Mouse (Mus musculus) liver, embryonic 11.5 days (tissue): ENCODE data around the gene Grk4. TPM values are rescaled to one million over a fixed set of nuclear protein-coding genes. Genes with fewer than 3 reads are reported as not detected.

ENCODE experiments used
- ATAC-seq: fragments of 200-750 bp; cut with Nextera tagmentation; replicated peaks from 2 replicates; pipeline ENCODE4 v1.8.0; 2017; ENCODE audit warnings: moderate number of reproducible peaks, mild to moderate bottlenecking, moderate TSS enrichment, moderate library complexity; ENCODE audit not compliant: low FRiP score
- DNase-seq: peaks from one replicate; pipeline ENCODE4 v3.0.0-alpha.2; 2017; ENCODE audit warnings: low spot score
- H3K27ac ChIP-seq: fragments of 300-500 bp; sonication (generic); 2 replicates; pipeline ENCODE4 v1.5.1; 2014; ENCODE audit warnings: mild to moderate bottlenecking, low read depth, low read length, control low read depth
- H3K27me3 ChIP-seq: fragments of 300-500 bp; sonication (generic); replicated peaks from 2 replicates; pipeline ENCODE4 v1.6.1; 2014; ENCODE audit warnings: low read length, mixed read lengths; ENCODE audit not compliant: control insufficient read depth, insufficient read depth
- H3K36me3 ChIP-seq: fragments of 300-500 bp; sonication (generic); 2 replicates; pipeline ENCODE4 v1.6.1; 2014; ENCODE audit warnings: mild to moderate bottlenecking, low read length, moderate library complexity, mixed read lengths; ENCODE audit not compliant: control insufficient read depth, insufficient read depth
- H3K4me1 ChIP-seq: fragments of 300-500 bp; sonication (generic); replicated peaks from 2 replicates; pipeline ENCODE4 v1.6.1; 2014; ENCODE audit warnings: low read length, mixed read lengths; ENCODE audit not compliant: control insufficient read depth, insufficient read depth
- H3K4me2 ChIP-seq: fragments of 300-500 bp; sonication (generic); 2 replicates; pipeline ENCODE4 v1.6.1; 2014; ENCODE audit warnings: mild to moderate bottlenecking, control low read depth, moderate library complexity
- H3K4me3 ChIP-seq: fragments of 300-500 bp; sonication (generic); 2 replicates; pipeline ENCODE4 v1.5.1; 2014; ENCODE audit warnings: low read depth, low read length, control low read depth
- H3K9ac ChIP-seq: fragments of 300-500 bp; sonication (generic); 2 replicates; pipeline ENCODE4 v1.6.1; 2014; ENCODE audit warnings: low read depth, low read length, control low read depth
- H3K9me3 ChIP-seq: fragments of 300-500 bp; sonication (generic); 2 replicates; pipeline ENCODE4 v1.6.1; 2016; ENCODE audit warnings: low read length, inconsistent platforms, mixed read lengths; ENCODE audit not compliant: control insufficient read depth
- WGBS: fragments of 180-500 bp; shearing (Covaris S2); extraction: QIAGEN DNeasy Blood & Tissue Kit; methylation state at CpG from one replicate; pipeline ENCODE4 v1.1.7; 2014; 5-methylcytosine and 5-hydroxymethylcytosine counted together
- microRNA counts: library from miRNA; unstranded; fragments of <30 nt; microRNA quantifications from one replicate; lab custom pipeline; 2015
- microRNA-seq: library from miRNA; unstranded; fragments of <30 nt; microRNA quantifications from one replicate; pipeline ENCODE4, GENCODE M21; 2017; ENCODE audit warnings: borderline number of aligned reads
- polyA plus RNA-seq: library from polyadenylated mRNA; unstranded; fragments of >200 nt; fragmentation: Nextera tagmentation; extraction: Ambion mirVana; gene quantifications from 2 replicates; pipeline ENCODE4 v1.2.1, GENCODE M21; 2014

Gene Grk4
- polyA plus RNA-seq, 1 experiment from 2014 or later: 1.9 TPM

DNA sequence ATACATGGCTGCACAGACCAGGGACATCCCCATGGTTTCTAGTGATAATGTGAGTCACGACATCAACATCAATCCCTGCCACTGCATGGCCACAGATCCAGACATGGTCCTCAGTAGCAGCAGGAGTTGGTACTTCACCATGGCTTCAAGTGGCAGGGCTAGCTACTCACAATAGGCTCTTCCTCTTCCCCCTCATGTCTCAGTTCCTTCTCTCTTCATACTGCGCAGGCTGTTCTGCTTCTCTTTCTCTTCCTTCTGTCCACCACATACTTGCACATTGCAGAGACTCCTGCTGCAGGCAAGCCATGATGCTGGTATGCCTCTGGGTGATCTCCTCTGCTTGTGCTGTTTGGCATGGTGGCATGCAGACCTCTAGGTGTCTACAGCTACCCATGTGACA lies 113.2 kb downstream of the Grk4 start:
- Histone ChIP-seq H3K4me3 (no peak overlapping the region), H3K4me2 (no peak overlapping the region), H3K27me3 (no peaks in the 10 kb centered on the region), H3K36me3 (no peaks in the 10 kb centered on the region), H3K4me1 (no peaks in the 10 kb centered on the region; the same call in 1 of the 2 replicates), H3K9ac (no peak overlapping the region), H3K9me3 (no peaks in the 10 kb centered on the region), H3K27ac (no peak overlapping the region)
- ATAC-seq (no peak), DNase-seq (no peak)
- WGBS: 72% methylated on average over 2 of the region's 2 CpGs

GRCm38 (mm10) chr5:34785027-34785426 lies 124.8 kb downstream of the Grk4 start:
- no peak for DNase-seq
- ATAC-seq: no peak
- Histone ChIP-seq H3K9ac (no peak overlapping the region), H3K4me2 (no peak overlapping the region), H3K27me3 (no peaks in the 10 kb centered on the region), H3K27ac (no peak overlapping the region), H3K36me3 (peaks cover 2% of the 10 kb centered on the region; the same call in 1 of the 2 replicates), H3K4me3 (no peak overlapping the region), H3K4me1 (no peaks in the 10 kb centered on the region), H3K9me3 (no peaks in the 10 kb centered on the region)
- WGBS: 83% methylated on average over 3 of the region's 3 CpGs

DNA sequence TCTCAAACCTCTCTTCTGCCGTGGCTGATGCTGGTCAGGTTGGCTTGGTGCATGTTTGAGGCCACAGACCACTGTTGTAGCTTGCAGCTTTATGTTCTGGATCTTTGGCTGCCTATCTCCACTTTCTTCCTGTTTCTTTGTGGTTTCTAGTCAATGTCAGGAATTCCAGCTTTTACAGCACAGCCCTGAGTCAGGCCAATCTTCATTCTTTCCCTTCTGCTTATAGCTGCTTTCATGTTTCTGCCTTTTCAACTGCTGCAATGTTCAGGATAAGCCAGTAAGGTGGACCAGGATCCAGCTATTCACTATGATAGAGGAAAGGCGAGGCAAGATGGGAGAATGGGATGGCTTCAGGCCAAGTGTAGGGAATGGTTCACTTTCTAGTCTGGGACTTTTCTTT lies 131.0 kb downstream of the Grk4 start:
- DNase-seq (no peak), ATAC-seq (no peak)
- Histone ChIP-seq H3K9ac (no peak overlapping the region), H3K4me2 (no peak overlapping the region), H3K4me3 (no peak overlapping the region), H3K27me3 (no peaks in the 10 kb centered on the region), H3K27ac (no peak overlapping the region), H3K4me1 (no peaks in the 10 kb centered on the region), H3K9me3 (no peaks in the 10 kb centered on the region), H3K36me3 (no peaks in the 10 kb centered on the region; the same call in 1 of the 2 replicates)
- 78% methylated on average over 2 of the region's 2 CpGs for WGBS

- peak overlapping the region; percentile 67 for H3K27ac ChIP-seq
- peaks cover 4% of the 10 kb centered on the region for H3K4me1 ChIP-seq
- peaks cover 21% of the 10 kb centered on the region for H3K36me3 ChIP-seq
- no peak overlapping the region for H3K4me3 ChIP-seq
- no peak for DNase-seq
- H3K27me3 ChIP-seq: no peaks in the 10 kb centered on the region
- H3K9ac ChIP-seq: no peak overlapping the region
- peak; percentile 95 for ATAC-seq
- 59% methylated on average over 5 of the region's 5 CpGs for WGBS
- peak overlapping the region; percentile 39 for H3K4me2 ChIP-seq
- H3K9me3 ChIP-seq: no peaks in the 10 kb centered on the region
Measured at GRCm38 (mm10) chr5:34800292-34800953, 140.2 kb downstream of the Grk4 start.

MicroRNAs within 50 kb of the gene (microRNA counts, 519-probe panel; counts per million panel counts)
- microRNA mmu-miR-467g (lab: Ali Mortazavi, UCI): not detected

Small RNA genes lying within 50 kb of the gene (microRNA-seq; reads per million reads assigned to microRNA genes)
- not detected for gene Mir467g

Other genes starting within 250 kb of the Grk4 start
- gene Tnip2, start 146.4 kb upstream of the Grk4 start, polyA plus RNA-seq: 12.3 and 12.8 TPM in 2 replicates
- 5.2 and 8.4 TPM in 2 replicates for gene Sh3bp2, start 134.5 kb upstream of the Grk4 start, polyA plus RNA-seq
- 170 and 186 TPM in 2 replicates for gene Add1, start 86.7 kb upstream of the Grk4 start, polyA plus RNA-seq
- gene Mfsd10, start 23.2 kb upstream of the Grk4 start, polyA plus RNA-seq: 103 and 127 TPM in 2 replicates
- gene Nop14, start 231 bp upstream of the Grk4 start, polyA plus RNA-seq: 42.6 and 43.4 TPM in 2 replicates
- 15.1 and 18.9 TPM in 2 replicates for gene Htt, start 101.4 kb downstream of the Grk4 start, polyA plus RNA-seq
- 0.48 and 0.95 TPM in 2 replicates for gene Msantd1, start 247.6 kb downstream of the Grk4 start, polyA plus RNA-seq